Mouse (Mus musculus) limb, embryonic 14.5 days (tissue): ENCODE measurements at regions not wholly inside any gene's neighbourhood (a gene's known extent, or its start where the extent isn't known, plus 50 kb on each side); places are given as distances from the start of the nearest gene placed in this dataset.

ENCODE experiments used
- ATAC-seq: fragments of 200-750 bp; cut with Nextera tagmentation; 2 replicates; pipeline ENCODE4 v1.8.0; 2017; ENCODE audit warnings: low read depth, moderate number of reproducible peaks, moderate TSS enrichment; ENCODE audit not compliant: low FRiP score
- DNase-seq: peaks from one replicate; pipeline ENCODE4 v3.0.0-alpha.2; 2015; ENCODE audit warnings: low spot score
- H3K27ac ChIP-seq: fragments of 300-500 bp; sonication (generic); replicated peaks from 2 replicates; pipeline ENCODE4 v1.5.1; 2014; ENCODE audit warnings: low read depth, mild to moderate bottlenecking, low read length, moderate library complexity, mixed read lengths
- H3K27me3 ChIP-seq: fragments of 300-500 bp; sonication (generic); 2 replicates; pipeline ENCODE4 v1.6.1; 2014; ENCODE audit warnings: low read length, mixed read lengths; ENCODE audit not compliant: control insufficient read depth, insufficient read depth
- H3K36me3 ChIP-seq: fragments of 300-500 bp; sonication (generic); 2 replicates; pipeline ENCODE4 v1.6.1; 2014; ENCODE audit warnings: mild to moderate bottlenecking, low read length, moderate library complexity, mixed read lengths; ENCODE audit not compliant: control insufficient read depth, insufficient read depth
- H3K4me1 ChIP-seq: fragments of 300-500 bp; sonication (generic); 2 replicates; pipeline ENCODE4 v1.6.1; 2014; ENCODE audit warnings: antibody characterized with exemption, low read length, mixed read lengths; ENCODE audit not compliant: control insufficient read depth, insufficient read depth
- H3K4me2 ChIP-seq: fragments of 300-500 bp; sonication (generic); replicated peaks from 2 replicates; pipeline ENCODE4 v1.6.1; 2014; ENCODE audit warnings: low read depth, mild to moderate bottlenecking, low read length, moderate library complexity; ENCODE audit not compliant: severe bottlenecking
- H3K4me3 ChIP-seq: fragments of 300-500 bp; sonication (generic); replicated peaks from 2 replicates; pipeline ENCODE4 v1.5.1; 2014; ENCODE audit warnings: low read length
- H3K9ac ChIP-seq: fragments of 300-500 bp; sonication (generic); 2 replicates; pipeline ENCODE4 v1.6.1; 2014; ENCODE audit warnings: mild to moderate bottlenecking, low read depth, low read length, moderate library complexity; ENCODE audit not compliant: severe bottlenecking
- H3K9me3 ChIP-seq: fragments of 300-500 bp; sonication (generic); 2 replicates; pipeline ENCODE4 v1.6.1; 2016; ENCODE audit warnings: low read length; ENCODE audit not compliant: control insufficient read depth
- POLR2A ChIP-seq: fragments of 200-500 bp; IDR thresholded peaks from 2 replicates; pipeline ENCODE4 v1.8.0; 2012; ENCODE audit warnings: inconsistent platforms, mild to moderate bottlenecking, moderate library complexity, borderline replicate concordance; ENCODE audit not compliant: insufficient read depth, insufficient read length; ENCODE audit errors: extremely low read depth
- WGBS: fragments of 180-500 bp; shearing (Covaris S2); extraction: QIAGEN DNeasy Blood & Tissue Kit; methylation state at CpG from one replicate; pipeline ENCODE4 v1.1.7; 2014; 5-methylcytosine and 5-hydroxymethylcytosine counted together

GRCm38 (mm10) chr6:61074700-61075099 lies 105.4 kb upstream of the Ccser1 start:
- no peaks in the 10 kb centered on the region for H3K36me3 ChIP-seq
- 85% methylated on average over 3 of the region's 3 CpGs for WGBS
- no peaks in the 10 kb centered on the region for H3K27me3 ChIP-seq
- DNase-seq: no peak
- no peaks in the 10 kb centered on the region for H3K4me1 ChIP-seq
- H3K4me3 ChIP-seq: no peak overlapping the region
- H3K9ac ChIP-seq: no peak overlapping the region
- no peak overlapping the region for H3K27ac ChIP-seq
- no peak overlapping the region for H3K4me2 ChIP-seq
- H3K9me3 ChIP-seq: no peaks in the 10 kb centered on the region
- no peak for TF ChIP-seq POLR2A
- no peak for ATAC-seq

DNA sequence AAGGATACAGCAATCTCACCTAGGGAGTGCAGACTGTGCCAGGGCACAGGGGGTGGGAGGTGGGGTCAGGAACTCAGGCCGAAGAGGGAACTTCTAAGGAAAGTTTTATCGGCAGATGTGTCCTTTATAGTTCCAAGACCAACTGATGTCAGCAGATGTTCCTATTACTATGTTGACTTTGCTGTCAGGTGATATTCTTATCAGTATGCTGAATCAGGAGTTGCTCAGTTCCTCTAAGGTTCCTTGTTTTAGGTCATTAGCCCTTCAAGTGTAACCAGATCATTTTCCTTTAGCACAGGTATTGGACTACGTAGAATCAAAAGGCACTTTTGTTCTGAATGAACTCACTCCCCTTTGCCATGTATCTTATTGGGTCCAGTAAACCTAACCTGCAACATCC lies 101.6 kb upstream of the Ccser1 start:
- H3K9ac ChIP-seq: no peak overlapping the region
- H3K4me1 ChIP-seq: no peaks in the 10 kb centered on the region
- no peaks in the 10 kb centered on the region for H3K9me3 ChIP-seq
- no peaks in the 10 kb centered on the region for H3K36me3 ChIP-seq
- H3K27me3 ChIP-seq: no peaks in the 10 kb centered on the region
- no peak overlapping the region for H3K4me3 ChIP-seq
- TF ChIP-seq POLR2A: no peak
- ATAC-seq (no peak), DNase-seq (no peak)
- no peak overlapping the region for H3K27ac ChIP-seq
- no peak overlapping the region for H3K4me2 ChIP-seq
- 66% methylated on average over 3 of the region's 3 CpGs for WGBS

- Histone ChIP-seq H3K4me1 (no peaks in the 10 kb centered on the region), H3K36me3 (no peaks in the 10 kb centered on the region), H3K9ac (no peak overlapping the region), H3K4me2 (no peak overlapping the region), H3K9me3 (no peaks in the 10 kb centered on the region), H3K27ac (no peak overlapping the region), H3K4me3 (no peak overlapping the region), H3K27me3 (no peaks in the 10 kb centered on the region)
- no peak for TF ChIP-seq POLR2A
- DNase-seq (no peak), ATAC-seq (no peak)
- 56% methylated on average over 5 of the region's 5 CpGs for WGBS
Measured at GRCm38 (mm10) chr6:61080661-61081060, 99.5 kb upstream of the Ccser1 start.

- Histone ChIP-seq H3K27ac (no peak overlapping the region), H3K4me1 (no peaks in the 10 kb centered on the region), H3K4me3 (no peak overlapping the region), H3K36me3 (no peaks in the 10 kb centered on the region), H3K9me3 (no peaks in the 10 kb centered on the region), H3K27me3 (no peaks in the 10 kb centered on the region), H3K4me2 (no peak overlapping the region), H3K9ac (no peak overlapping the region)
- ATAC-seq (no peak), DNase-seq (no peak)
- 27% methylated on average over 3 of the region's 3 CpGs for WGBS
- TF ChIP-seq POLR2A: no peak
Measured at GRCm38 (mm10) chr6:61083346-61083745, 96.8 kb upstream of the Ccser1 start.

DNA sequence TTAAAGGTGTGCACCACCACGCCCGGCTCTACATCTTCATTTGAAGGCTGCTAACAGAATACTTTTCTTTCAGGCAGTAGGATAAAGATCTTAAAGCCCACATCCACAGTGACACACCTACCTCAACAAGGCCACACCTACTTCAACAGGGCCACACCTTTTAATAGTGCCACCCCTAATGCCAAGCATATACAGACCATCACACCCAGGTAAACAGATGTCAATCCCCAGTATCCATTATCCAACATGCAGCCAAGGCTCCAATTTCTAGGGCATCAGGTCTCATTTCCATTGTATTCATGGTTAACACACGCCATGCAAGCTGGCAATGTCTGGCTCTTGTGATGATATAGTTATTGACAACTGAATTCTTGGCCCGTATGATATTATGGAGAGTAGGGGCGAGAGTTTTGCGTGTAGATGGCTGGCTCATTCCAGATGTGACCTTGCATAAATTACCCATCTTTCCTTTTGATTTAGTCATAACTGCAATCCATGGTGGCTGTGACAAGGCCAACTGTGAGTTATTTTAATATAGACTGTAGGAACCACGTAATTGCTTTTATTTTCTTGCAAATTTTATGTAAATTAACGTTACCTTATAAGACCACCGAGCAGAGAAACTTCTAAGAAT lies 80.7 kb upstream of the Ccser1 start:
- no peak for TF ChIP-seq POLR2A
- Histone ChIP-seq H3K36me3 (no peaks in the 10 kb centered on the region), H3K9me3 (no peaks in the 10 kb centered on the region), H3K27me3 (no peaks in the 10 kb centered on the region), H3K4me3 (no peak overlapping the region), H3K27ac (no peak overlapping the region), H3K4me2 (no peak overlapping the region), H3K9ac (no peak overlapping the region), H3K4me1 (no peaks in the 10 kb centered on the region)
- ATAC-seq: no peak
- no peak for DNase-seq
- WGBS: 85% methylated on average over 9 of the region's 9 CpGs

- WGBS: 23% methylated on average over 3 of the region's 3 CpGs
- H3K9me3 ChIP-seq: no peaks in the 10 kb centered on the region
- no peak for ATAC-seq
- no peak for DNase-seq
- no peak overlapping the region for H3K4me3 ChIP-seq
- no peak overlapping the region for H3K9ac ChIP-seq
- H3K27me3 ChIP-seq: no peaks in the 10 kb centered on the region
- no peak for TF ChIP-seq POLR2A
- no peaks in the 10 kb centered on the region for H3K4me1 ChIP-seq
- H3K36me3 ChIP-seq: no peaks in the 10 kb centered on the region
- H3K4me2 ChIP-seq: no peak overlapping the region
- no peak overlapping the region for H3K27ac ChIP-seq
Measured at GRCm38 (mm10) chr6:61099982-61100365, 80.2 kb upstream of the Ccser1 start.
